Mouse (Mus musculus): ENCODE results near the gene Specc1l. TPM values are rescaled to one million over a fixed set of nuclear protein-coding genes. Genes with fewer than 3 reads are reported as not detected.

Specc1l gene
- polyA plus RNA-seq, 1 experiment from 2014 or later = 30.9 TPM

DNA sequence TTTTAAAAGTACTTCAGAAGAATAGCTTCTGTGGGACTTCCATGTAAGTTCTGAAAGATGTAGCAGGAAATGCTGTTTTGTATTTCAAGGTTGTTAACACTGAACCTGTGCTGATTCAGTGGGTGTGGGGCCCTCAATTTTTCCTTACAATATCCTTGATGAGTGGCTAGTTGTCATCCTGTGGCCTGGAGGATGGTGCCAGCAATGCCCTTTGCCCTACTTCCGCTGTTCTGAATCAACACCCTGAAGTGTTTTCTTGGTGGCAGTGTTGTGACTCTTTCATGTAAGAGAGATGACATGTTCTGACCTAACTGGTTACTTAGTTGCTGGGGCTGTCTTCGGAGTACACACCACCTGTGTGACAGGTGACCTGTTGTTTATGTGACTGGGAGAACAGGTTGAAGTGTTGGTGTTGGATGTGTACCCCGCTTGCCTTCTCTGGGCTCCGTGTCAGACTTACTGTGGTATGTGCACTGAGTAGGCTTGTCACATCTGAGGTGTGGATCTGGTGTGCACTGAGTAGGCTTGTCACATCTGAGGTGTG, 20.8 kb downstream of the Specc1l start:
- DNase-seq (no peak), ATAC-seq (ENCODE audit: low FRiP score, low TSS enrichment) (no peak)
- H3K27ac ChIP-seq (replicated peaks; ENCODE audit: low read depth, low read length) = no peak overlapping the region
- no peak overlapping the region for H3K4me2 ChIP-seq (ENCODE audit: low read length)
- H3K9me3 ChIP-seq (ENCODE audit: control insufficient read depth, low read length) = no peaks in the 10 kb centered on the region
- no peak overlapping the region for H3K4me3 ChIP-seq (replicated peaks; ENCODE audit: low read depth, low read length)
- no peak overlapping the region for H3K9ac ChIP-seq (replicated peaks; ENCODE audit: low read length)
- 96% methylated on average over 4 of the region's 4 CpGs for WGBS
- H3K27me3 ChIP-seq (ENCODE audit: control insufficient read depth, insufficient read depth, low read length) = no peaks in the 10 kb centered on the region
- peaks cover 31% of the 10 kb centered on the region for H3K36me3 ChIP-seq (ENCODE audit: control insufficient read depth, insufficient read depth, low read length)
- H3K4me1 ChIP-seq (ENCODE audit: control insufficient read depth, insufficient read depth, low read length) = 0 out of 2 replicates have a peak, but pooled peaks cover 2% of the 10 kb centered on the region

DNA sequence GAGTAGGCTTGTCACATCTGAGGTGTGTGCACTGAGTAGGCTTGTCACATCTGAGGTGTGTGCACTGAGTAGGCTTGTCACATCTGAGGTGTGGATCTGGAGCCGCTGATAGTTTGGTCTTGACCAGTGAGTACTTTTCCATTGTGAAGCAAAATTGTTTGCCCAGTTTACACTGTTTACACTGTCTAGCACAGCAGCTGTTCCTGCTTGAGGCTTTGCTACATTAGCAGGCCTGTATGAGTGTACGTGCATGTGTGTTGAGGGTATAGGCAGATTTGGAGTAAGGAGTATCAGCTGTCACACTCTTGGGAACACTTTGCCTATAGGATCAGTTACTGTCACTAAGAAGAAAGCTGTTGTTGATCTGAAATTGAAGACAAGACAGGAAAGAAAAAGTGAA, 21.6 kb downstream of the Specc1l start:
- 82% methylated on average over 2 of the region's 2 CpGs for WGBS
- Histone ChIP-seq H3K9ac (replicated peaks; ENCODE audit: low read length) (no peak overlapping the region), H3K4me2 (ENCODE audit: low read length) (no peak overlapping the region), H3K27me3 (ENCODE audit: control insufficient read depth, insufficient read depth, low read length) (no peaks in the 10 kb centered on the region), H3K27ac (replicated peaks; ENCODE audit: low read depth, low read length) (no peak overlapping the region), H3K4me3 (replicated peaks; ENCODE audit: low read depth, low read length) (no peak overlapping the region), H3K9me3 (ENCODE audit: control insufficient read depth, low read length) (no peaks in the 10 kb centered on the region), H3K36me3 (ENCODE audit: control insufficient read depth, insufficient read depth, low read length) (peaks cover 35% of the 10 kb centered on the region), H3K4me1 (ENCODE audit: control insufficient read depth, insufficient read depth, low read length) (0 out of 2 replicates have a peak, but pooled peaks cover 2% of the 10 kb centered on the region)
- DNase-seq (no peak), ATAC-seq (ENCODE audit: low FRiP score, low TSS enrichment) (no peak)

DNA sequence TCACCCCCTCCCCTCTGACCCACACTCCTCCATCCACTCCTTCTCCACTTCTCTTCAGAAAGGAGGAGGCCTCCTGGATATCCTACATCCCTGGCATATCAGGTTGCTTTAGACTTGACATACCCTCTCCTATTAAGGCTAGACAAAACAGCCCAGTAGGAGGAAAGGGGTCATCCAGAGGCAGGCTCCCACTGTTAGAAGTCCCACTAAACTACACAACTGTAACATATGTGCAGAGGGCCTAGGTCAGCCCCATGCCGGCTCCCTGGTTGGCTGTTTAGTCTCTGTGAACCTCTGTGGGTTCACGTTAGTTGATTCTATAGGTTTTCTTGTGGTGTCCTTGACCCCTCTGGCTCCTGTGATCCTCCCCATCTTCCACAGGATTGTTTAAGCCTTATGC, 23.9 kb downstream of the Specc1l start:
- Histone ChIP-seq H3K4me1 (ENCODE audit: control insufficient read depth, insufficient read depth, low read length) (no peaks in the 10 kb centered on the region), H3K4me2 (ENCODE audit: low read length) (no peak overlapping the region), H3K9me3 (ENCODE audit: control insufficient read depth, low read length) (no peaks in the 10 kb centered on the region), H3K36me3 (ENCODE audit: control insufficient read depth, insufficient read depth, low read length) (peaks cover 33% of the 10 kb centered on the region), H3K27ac (replicated peaks; ENCODE audit: low read depth, low read length) (no peak overlapping the region), H3K27me3 (ENCODE audit: control insufficient read depth, insufficient read depth, low read length) (no peaks in the 10 kb centered on the region), H3K4me3 (replicated peaks; ENCODE audit: low read depth, low read length) (no peak overlapping the region), H3K9ac (replicated peaks; ENCODE audit: low read length) (no peak overlapping the region)
- ATAC-seq (ENCODE audit: low FRiP score, low TSS enrichment) (no peak), DNase-seq (no peak)
- WGBS = 98% methylated on average over 2 of the region's 2 CpGs

DNA sequence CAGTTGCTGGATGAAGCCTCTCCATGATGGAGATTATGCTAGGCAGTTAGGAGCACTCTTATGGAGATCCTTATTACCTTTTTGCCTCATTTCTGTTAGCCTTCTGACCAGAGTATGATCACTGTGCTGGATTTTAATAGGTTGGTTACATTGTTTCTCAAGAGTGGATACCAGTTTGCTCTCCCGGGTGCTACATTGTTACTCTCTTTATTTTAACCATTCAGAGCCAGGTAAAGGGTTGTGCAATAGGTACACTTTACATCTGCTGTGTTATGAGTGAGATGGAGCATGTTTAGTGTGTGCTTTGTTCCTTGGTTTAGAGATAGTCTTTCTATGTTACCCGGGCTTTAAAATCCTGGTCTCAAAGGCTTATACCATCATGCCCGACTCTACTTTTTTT, 24.3 kb downstream of the Specc1l start:
- WGBS = 96% methylated on average over 3 of the region's 3 CpGs
- H3K36me3 ChIP-seq (ENCODE audit: control insufficient read depth, insufficient read depth, low read length) = peaks cover 33% of the 10 kb centered on the region
- no peak overlapping the region for H3K9ac ChIP-seq (replicated peaks; ENCODE audit: low read length)
- H3K4me2 ChIP-seq (ENCODE audit: low read length) = no peak overlapping the region
- H3K27me3 ChIP-seq (ENCODE audit: control insufficient read depth, insufficient read depth, low read length) = no peaks in the 10 kb centered on the region
- no peak overlapping the region for H3K4me3 ChIP-seq (replicated peaks; ENCODE audit: low read depth, low read length)
- no peaks in the 10 kb centered on the region for H3K4me1 ChIP-seq (ENCODE audit: control insufficient read depth, insufficient read depth, low read length)
- no peak for DNase-seq
- ATAC-seq (ENCODE audit: low FRiP score, low TSS enrichment) = no peak
- no peaks in the 10 kb centered on the region for H3K9me3 ChIP-seq (ENCODE audit: control insufficient read depth, low read length)
- no peak overlapping the region for H3K27ac ChIP-seq (replicated peaks; ENCODE audit: low read depth, low read length)

DNA sequence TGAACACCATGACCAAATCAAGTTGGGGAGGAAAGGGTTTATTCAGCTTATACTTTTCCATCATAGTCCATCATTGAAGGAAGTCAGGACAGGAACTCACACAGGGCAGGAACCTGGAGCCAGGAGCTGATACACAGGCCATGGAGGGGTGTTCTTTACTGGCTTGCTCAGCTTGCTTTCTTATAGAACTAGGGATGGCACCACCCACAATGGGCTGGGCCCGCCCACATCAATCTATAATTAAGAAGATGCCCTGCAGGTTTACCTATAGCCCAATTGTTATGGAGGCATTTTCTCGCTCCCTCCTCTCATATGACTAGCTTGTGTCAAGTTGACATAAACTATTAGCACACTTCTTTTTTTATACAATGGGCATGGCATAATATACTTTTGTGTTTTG, 25.3 kb downstream of the Specc1l start:
- Histone ChIP-seq H3K36me3 (ENCODE audit: control insufficient read depth, insufficient read depth, low read length) (peaks cover 35% of the 10 kb centered on the region), H3K9me3 (ENCODE audit: control insufficient read depth, low read length) (no peaks in the 10 kb centered on the region), H3K27ac (replicated peaks; ENCODE audit: low read depth, low read length) (no peak overlapping the region), H3K27me3 (ENCODE audit: control insufficient read depth, insufficient read depth, low read length) (no peaks in the 10 kb centered on the region), H3K4me3 (replicated peaks; ENCODE audit: low read depth, low read length) (no peak overlapping the region), H3K4me1 (ENCODE audit: control insufficient read depth, insufficient read depth, low read length) (no peaks in the 10 kb centered on the region), H3K4me2 (ENCODE audit: low read length) (no peak overlapping the region), H3K9ac (replicated peaks; ENCODE audit: low read length) (no peak overlapping the region)
- no peak for DNase-seq
- ATAC-seq (ENCODE audit: low FRiP score, low TSS enrichment) = no peak
- WGBS = 94% methylated on average over 2 of the region's 2 CpGs

DNA sequence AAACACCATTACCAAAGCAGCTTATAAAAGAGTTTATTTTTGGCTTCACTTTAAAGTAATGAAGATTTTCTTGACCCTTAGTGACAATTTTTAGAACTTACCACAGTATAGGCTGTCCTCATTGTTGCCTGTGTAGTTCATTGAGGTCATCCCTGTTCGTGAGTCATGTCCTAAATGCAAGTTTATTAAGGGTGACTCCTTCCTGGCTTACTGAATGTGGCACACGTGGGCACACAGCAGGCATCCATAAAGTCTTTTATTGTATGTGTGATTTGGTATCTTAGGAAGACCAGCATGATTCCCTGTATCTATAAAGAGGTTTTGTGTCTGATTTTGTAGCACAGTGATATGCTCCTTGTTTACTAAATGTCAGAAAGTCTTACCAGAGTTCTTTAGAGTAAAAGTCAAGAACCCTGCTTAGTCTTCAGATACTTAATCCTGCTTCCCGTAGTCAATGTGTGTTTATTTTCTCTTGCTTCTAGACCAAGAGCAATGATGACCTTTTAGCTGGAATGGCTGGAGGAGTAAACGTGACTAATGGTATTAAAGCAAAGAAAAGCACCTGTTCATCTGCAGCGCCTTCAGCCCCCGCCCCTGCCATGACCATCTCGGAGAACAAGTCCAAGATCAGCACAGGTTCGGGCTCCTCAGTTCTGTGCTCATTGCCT, 28.8 kb downstream of the Specc1l start:
- Histone ChIP-seq H3K4me3 (replicated peaks; ENCODE audit: low read depth, low read length) (no peak overlapping the region), H3K9me3 (ENCODE audit: control insufficient read depth, low read length) (no peaks in the 10 kb centered on the region), H3K36me3 (ENCODE audit: control insufficient read depth, insufficient read depth, low read length) (peaks cover 62% of the 10 kb centered on the region), H3K27ac (replicated peaks; ENCODE audit: low read depth, low read length) (no peak overlapping the region), H3K9ac (replicated peaks; ENCODE audit: low read length) (no peak overlapping the region), H3K27me3 (ENCODE audit: control insufficient read depth, insufficient read depth, low read length) (no peaks in the 10 kb centered on the region), H3K4me1 (ENCODE audit: control insufficient read depth, insufficient read depth, low read length) (no peaks in the 10 kb centered on the region), H3K4me2 (ENCODE audit: low read length) (no peak overlapping the region)
- WGBS = 71% methylated on average over 8 of the region's 8 CpGs
- no peak for ATAC-seq (ENCODE audit: low FRiP score, low TSS enrichment)
- no peak for DNase-seq

DNA sequence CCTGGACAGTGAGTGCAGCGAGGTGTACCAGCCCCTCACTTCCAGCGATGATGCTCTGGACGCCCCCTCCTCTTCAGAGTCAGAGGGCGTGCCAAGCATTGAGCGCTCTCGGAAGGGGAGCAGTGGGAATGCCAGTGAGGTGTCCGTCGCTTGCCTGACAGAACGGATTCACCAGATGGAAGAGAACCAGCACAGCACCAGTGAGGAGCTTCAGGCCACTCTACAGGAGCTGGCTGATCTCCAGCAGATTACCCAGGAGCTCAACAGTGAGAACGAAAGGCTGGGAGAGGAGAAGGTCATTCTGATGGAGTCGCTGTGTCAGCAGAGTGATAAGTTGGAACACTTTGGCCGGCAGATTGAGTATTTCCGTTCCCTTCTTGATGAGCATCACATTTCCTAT, 33.9 kb downstream of the Specc1l start:
- Histone ChIP-seq H3K4me3 (replicated peaks; ENCODE audit: low read depth, low read length) (no peak overlapping the region), H3K36me3 (ENCODE audit: control insufficient read depth, insufficient read depth, low read length) (peaks cover 85% of the 10 kb centered on the region), H3K4me2 (ENCODE audit: low read length) (no peak overlapping the region), H3K27me3 (ENCODE audit: control insufficient read depth, insufficient read depth, low read length) (no peaks in the 10 kb centered on the region), H3K4me1 (ENCODE audit: control insufficient read depth, insufficient read depth, low read length) (no peaks in the 10 kb centered on the region), H3K9me3 (ENCODE audit: control insufficient read depth, low read length) (no peaks in the 10 kb centered on the region), H3K27ac (replicated peaks; ENCODE audit: low read depth, low read length) (no peak overlapping the region), H3K9ac (replicated peaks; ENCODE audit: low read length) (no peak overlapping the region)
- no peak for DNase-seq
- no peak for ATAC-seq (ENCODE audit: low FRiP score, low TSS enrichment)
- 93% methylated on average over 13 of the region's 13 CpGs for WGBS

DNA sequence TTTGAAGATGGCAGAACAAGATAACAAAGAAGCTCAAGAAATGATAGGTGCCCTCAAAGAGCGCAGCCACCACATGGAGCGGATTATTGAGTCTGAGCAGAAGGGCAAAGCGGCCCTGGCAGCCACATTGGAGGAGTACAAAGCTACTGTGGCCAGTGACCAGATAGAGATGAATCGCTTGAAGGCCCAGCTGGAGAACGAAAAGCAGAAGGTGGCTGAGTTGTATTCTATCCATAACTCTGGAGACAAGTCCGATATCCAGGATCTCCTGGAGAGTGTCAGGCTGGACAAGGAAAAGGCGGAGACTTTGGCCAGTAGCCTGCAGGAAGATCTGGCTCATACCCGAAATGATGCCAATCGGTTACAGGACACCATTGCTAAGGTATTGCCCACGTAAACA, 34.5 kb downstream of the Specc1l start:
- no peak for ATAC-seq (ENCODE audit: low FRiP score, low TSS enrichment)
- H3K9me3 ChIP-seq (ENCODE audit: control insufficient read depth, low read length) = no peaks in the 10 kb centered on the region
- H3K4me1 ChIP-seq (ENCODE audit: control insufficient read depth, insufficient read depth, low read length) = no peaks in the 10 kb centered on the region
- no peak overlapping the region for H3K4me3 ChIP-seq (replicated peaks; ENCODE audit: low read depth, low read length)
- 96% methylated on average over 10 of the region's 10 CpGs for WGBS
- H3K27ac ChIP-seq (replicated peaks; ENCODE audit: low read depth, low read length) = no peak overlapping the region
- peaks cover 80% of the 10 kb centered on the region for H3K36me3 ChIP-seq (ENCODE audit: control insufficient read depth, insufficient read depth, low read length)
- DNase-seq = no peak
- no peak overlapping the region for H3K9ac ChIP-seq (replicated peaks; ENCODE audit: low read length)
- no peaks in the 10 kb centered on the region for H3K27me3 ChIP-seq (ENCODE audit: control insufficient read depth, insufficient read depth, low read length)
- no peak overlapping the region for H3K4me2 ChIP-seq (ENCODE audit: low read length)

DNA sequence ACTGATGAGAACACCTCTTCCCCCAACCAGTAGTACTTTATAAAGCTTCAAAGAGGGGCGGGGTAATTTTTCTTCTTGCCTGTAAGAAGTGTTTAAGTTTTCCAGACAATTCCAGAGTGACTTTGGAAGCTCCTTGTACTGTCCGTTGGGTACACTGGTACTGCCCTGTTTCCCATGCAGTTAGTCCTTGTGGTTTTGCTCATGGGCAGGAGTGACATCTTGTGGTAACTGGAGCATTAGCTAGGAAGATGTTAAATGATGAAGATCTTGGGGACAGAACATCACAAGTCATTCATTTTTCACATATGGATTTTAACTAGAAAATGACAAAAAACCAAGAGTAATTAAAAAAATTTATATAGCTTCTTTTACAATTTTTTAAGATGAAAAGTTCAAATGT, 39.1 kb downstream of the Specc1l start:
- peaks cover 51% of the 10 kb centered on the region for H3K36me3 ChIP-seq (ENCODE audit: control insufficient read depth, insufficient read depth, low read length)
- no peaks in the 10 kb centered on the region for H3K9me3 ChIP-seq (ENCODE audit: control insufficient read depth, low read length)
- peak; percentile 66 for DNase-seq
- ATAC-seq (ENCODE audit: low FRiP score, low TSS enrichment) = no peak
- H3K27me3 ChIP-seq (ENCODE audit: control insufficient read depth, insufficient read depth, low read length) = no peaks in the 10 kb centered on the region
- H3K9ac ChIP-seq (replicated peaks; ENCODE audit: low read length) = no peak overlapping the region
- 75% methylated on average over 2 of the region's 2 CpGs for WGBS
- H3K27ac ChIP-seq (replicated peaks; ENCODE audit: low read depth, low read length) = no peak overlapping the region
- no peak overlapping the region for H3K4me2 ChIP-seq (ENCODE audit: low read length)
- no peak overlapping the region for H3K4me3 ChIP-seq (replicated peaks; ENCODE audit: low read depth, low read length)
- no peaks in the 10 kb centered on the region for H3K4me1 ChIP-seq (ENCODE audit: control insufficient read depth, insufficient read depth, low read length)
